Mouse (Mus musculus): Measurements from ENCODE around the gene Arntl2.
"Not testable (repeated sequence)": the region's sequence is repeated elsewhere in the genome, so short reads cannot be mapped to it uniquely, and the experiment has no call there.

Arntl2 gene

GRCm38 (mm10) chr6:146850050-146850449, 54.2 kb downstream of the Arntl2 start, which contains the start of gene Smco2:
Gene Smco2, plus strand, starts transcription at chr6:146850104.
- DNase-seq: no peak

DNA sequence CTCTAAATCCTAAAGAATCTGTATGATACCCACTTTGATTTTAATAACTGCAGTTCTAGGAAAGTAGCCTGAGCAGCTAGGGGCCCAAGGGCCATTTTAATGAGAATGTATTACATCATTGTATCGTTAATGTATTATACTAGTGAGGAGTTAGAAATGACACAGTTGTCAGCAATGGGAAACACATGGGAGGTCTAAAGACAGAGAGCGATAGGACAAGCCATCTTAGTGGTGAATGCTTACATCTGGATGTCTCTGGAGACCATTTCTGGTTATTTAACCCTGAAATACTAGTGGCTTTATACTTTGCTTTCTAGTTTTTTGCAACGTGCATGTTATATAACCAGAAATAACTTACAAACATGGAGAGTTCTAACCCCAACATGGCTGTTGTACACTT, 56.1 kb downstream of the Arntl2 start:
- no peak for DNase-seq

- peak in 1 of 2 experiments; percentile 15 for DNase-seq
Measured at GRCm38 (mm10) chr6:146852739-146853138, 56.9 kb downstream of the Arntl2 start.

GRCm38 (mm10) chr6:146855185-146855584, 59.3 kb downstream of the Arntl2 start:
- no peak for DNase-seq

GRCm38 (mm10) chr6:146857386-146857785, 61.5 kb downstream of the Arntl2 start:
- no peak for DNase-seq

DNA sequence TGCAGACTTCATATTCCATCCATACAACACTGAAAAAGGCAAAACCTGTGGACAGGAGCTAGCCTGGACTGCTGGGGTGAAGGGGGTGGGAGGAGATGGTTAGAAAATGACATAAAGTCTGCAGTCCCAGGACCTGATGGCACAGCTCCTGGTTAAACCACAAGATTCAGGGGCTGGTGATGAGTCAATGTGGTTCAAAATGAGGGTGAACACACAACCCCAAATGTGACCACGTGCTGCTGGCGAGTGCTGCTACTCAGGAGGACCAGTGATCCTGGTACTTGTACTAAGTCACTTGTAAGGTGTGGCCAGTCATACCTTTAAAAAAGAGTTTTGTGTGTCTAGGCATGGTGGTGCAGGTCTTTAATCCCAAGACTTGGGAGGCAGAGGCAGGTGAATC, 67.3 kb downstream of the Arntl2 start:
- no peak for DNase-seq

GRCm38 (mm10) chr6:146864370-146864769, 68.5 kb downstream of the Arntl2 start:
- not testable (repeated sequence) for DNase-seq

GRCm38 (mm10) chr6:146865701-146866100, 69.8 kb downstream of the Arntl2 start:
- no peak for DNase-seq

DNA sequence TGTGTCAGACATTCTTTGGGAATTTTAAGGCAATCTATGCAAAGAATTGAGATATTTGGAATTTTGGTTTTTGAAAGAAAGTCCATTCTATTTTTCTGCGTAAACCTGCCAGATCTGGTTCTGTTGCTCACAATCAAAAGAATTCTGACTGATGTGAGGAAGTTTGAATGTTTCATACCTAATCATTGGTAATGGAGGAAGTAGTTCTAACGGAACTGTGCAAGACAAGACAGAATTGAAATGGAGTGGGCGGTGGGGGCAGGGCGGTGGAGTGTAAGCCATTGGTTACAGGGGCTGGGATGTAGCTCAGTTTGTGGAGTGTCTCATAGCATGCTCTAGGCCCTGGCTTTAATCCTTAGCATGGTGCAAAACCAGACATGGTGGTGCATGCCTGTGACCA, 76.1 kb downstream of the Arntl2 start:
- DNase-seq: no peak

DNA sequence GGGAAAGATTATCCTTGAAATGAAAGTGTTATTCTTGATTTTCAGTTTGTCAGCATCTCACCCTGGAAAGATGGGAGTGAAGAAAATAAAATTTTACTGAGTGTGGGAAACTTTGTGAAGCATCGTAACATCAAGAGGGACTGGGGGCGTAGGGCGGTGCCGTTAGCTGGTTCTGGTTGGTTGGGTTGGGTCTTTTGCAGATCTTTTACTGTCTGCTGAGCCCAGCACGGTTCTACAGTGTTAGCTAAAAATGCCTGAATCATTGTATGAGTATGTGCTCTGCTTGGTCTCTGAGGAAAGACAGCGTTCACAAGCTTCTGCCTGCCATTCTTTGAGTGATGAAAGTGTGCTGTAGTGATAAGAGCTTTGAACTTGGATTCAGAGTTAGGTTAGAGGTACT, 78.6 kb downstream of the Arntl2 start:
- DNase-seq: no peak

DNA sequence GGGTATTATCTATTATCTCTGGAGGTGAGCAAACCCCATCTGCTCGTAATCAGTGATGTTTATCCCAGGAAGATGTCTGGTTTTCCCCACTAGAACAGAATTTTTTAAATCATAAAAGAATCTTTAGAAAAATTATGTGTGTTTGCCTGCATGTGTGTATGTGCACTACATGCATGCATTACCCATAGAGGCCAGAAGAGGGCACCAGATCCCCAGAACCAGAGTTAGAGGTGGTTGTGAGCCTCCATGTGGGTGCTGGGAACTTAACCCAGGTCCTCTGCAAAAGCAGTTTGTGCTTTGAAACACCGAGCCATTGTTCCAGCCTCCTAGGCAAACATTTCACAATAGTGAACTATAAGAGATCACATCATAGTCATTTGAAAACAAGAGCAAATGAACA, 81.0 kb downstream of the Arntl2 start:
- no peak for DNase-seq

DNA sequence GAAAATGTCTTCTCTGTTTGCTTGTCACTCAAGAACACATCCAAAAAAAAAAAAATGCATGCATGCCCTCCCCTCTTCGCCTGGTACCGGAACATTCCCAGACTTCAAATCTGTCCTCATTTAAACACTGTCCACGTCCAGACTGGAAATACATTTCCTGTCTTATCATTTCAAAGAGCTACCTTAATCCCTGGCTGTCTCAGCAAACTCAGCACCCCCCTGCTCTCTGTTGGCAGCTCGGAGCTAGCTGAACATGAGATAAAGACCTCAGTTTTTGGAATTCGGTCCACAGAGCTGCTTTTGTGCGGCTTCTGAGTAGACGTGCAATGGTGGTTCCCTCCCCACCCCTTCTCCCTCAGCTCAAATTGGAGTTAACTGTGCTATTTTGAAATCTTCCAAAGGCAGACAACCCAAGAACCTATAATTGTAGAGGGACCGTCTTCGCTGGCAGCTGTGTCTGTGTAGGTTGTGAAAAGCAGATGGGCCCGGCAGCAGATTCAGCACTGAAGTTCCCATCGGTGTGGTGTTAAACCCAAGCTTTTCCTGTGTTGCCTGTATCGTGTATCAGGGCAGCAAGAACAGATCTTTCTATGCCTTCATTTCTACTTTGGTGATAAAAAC, 81.7 kb downstream of the Arntl2 start:
- DNase-seq: no peak

GRCm38 (mm10) chr6:146878926-146879325, 83.1 kb downstream of the Arntl2 start:
- DNase-seq: no peak

GRCm38 (mm10) chr6:146879856-146880255, 84.0 kb downstream of the Arntl2 start:
- no peak for DNase-seq

DNA sequence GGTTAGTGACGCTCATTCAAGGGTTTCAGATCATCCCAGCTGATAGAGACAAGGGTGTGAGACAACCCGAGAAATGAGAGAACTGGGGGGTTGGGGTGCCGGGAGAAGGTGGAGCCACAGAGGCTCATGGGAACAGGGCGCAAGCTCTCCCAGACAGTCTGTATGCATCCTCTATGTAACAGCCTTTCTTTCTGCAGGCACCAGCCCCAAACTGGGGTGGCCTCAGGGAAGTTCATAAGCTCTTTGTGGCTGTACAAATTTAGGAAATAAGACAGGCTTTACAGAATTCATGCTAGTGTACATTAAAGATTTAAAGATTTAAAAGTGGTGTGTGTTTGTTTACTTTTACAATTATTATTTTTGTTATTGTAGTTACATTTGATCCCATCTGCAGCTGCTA, 84.4 kb downstream of the Arntl2 start:
- DNase-seq: no peak

DNA sequence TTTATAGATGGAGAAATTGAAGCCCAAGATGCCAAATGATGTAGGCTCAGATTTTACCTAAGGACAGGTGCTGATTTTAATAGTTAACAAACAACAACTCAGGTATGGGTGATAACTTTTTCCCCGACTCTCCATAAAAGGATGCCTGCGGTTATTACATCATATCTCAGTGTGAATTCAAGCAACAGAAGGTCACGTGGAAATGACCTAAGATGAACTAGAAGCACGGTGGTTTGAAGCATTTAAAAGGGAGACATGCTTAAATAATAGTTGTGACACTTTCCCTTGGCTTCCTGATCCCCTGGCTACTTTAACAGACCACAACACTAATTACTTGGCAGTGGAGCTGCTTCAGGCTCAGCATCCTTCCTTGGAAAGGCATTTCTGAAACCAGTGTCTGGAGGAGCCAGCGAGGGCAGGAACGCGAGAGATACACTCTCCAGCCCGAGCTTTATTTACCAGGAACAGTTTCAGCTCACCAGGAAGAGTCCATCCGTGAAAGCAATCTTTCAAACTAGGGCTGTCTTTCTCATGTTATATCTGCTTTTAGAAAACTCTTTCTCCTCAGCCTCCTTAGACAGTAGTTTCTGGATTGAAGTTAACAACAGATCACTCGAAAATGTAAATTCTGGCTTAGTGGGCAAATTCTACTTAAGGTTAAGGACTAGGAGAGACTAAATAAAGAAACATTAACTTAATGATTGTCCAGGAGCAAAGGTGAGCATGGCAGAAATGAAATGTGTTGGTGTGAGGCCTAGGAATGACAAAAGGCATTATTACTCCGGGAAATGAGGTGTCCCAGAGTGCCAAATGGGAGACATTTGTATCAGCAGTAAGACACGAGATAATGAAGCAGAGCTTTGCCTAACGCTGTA, 86.3 kb downstream of the Arntl2 start:
- DNase-seq: no peak
